Mouse (Mus musculus) intestine, embryonic 16.5 days (tissue): ENCODE data around the gene Tmem51. TPM values are rescaled to one million over a fixed set of nuclear protein-coding genes. Genes with fewer than 3 reads are reported as not detected.

ENCODE experiments used
- ATAC-seq: fragments of 200-750 bp; cut with Nextera tagmentation; 2 replicates; pipeline ENCODE4 v1.8.0; 2017; ENCODE audit warnings: moderate TSS enrichment, moderate library complexity
- H3K27ac ChIP-seq: fragments of 300-500 bp; sonication (generic); 2 replicates; pipeline ENCODE4 v1.5.1; 2014; ENCODE audit warnings: mild to moderate bottlenecking, low read length
- H3K27me3 ChIP-seq: fragments of 300-500 bp; sonication (generic); replicated peaks from 2 replicates; pipeline ENCODE4 v1.6.1; 2014; ENCODE audit warnings: low read length, control low read depth, mixed read lengths; ENCODE audit not compliant: control insufficient read depth, insufficient read depth
- H3K36me3 ChIP-seq: fragments of 300-500 bp; sonication (generic); 2 replicates; pipeline ENCODE4 v1.6.1; 2014; ENCODE audit warnings: low read length, control low read depth; ENCODE audit not compliant: control insufficient read depth, insufficient read depth
- H3K4me1 ChIP-seq: fragments of 300-500 bp; sonication (generic); 2 replicates; pipeline ENCODE4 v1.6.1; 2014; ENCODE audit warnings: low read length, control low read depth, mixed read lengths; ENCODE audit not compliant: control insufficient read depth, insufficient read depth
- H3K4me2 ChIP-seq: fragments of 300-500 bp; sonication (generic); 2 replicates; pipeline ENCODE4 v1.6.1; 2014; ENCODE audit warnings: low read depth, low read length, control low read depth
- H3K4me3 ChIP-seq: fragments of 300-500 bp; sonication (generic); 2 replicates; pipeline ENCODE4 v1.5.1; 2014; ENCODE audit warnings: mild to moderate bottlenecking, low read length
- H3K9ac ChIP-seq: fragments of 300-500 bp; sonication (generic); 2 replicates; pipeline ENCODE4 v1.6.1; 2014; ENCODE audit warnings: low read depth, low read length
- H3K9me3 ChIP-seq: fragments of 300-500 bp; sonication (generic); 2 replicates; pipeline ENCODE4 v1.6.1; 2016; ENCODE audit warnings: low read length, control low read depth; ENCODE audit not compliant: control insufficient read depth
- WGBS: fragments of 180-500 bp; shearing (Covaris S2); extraction: QIAGEN DNeasy Blood & Tissue Kit; methylation state at CpG from one replicate; pipeline ENCODE4 v1.1.7; 2014; 5-methylcytosine and 5-hydroxymethylcytosine counted together
- polyA plus RNA-seq: library from polyadenylated mRNA; unstranded; fragments of >200 nt; fragmentation: Nextera tagmentation; extraction: Ambion mirVana; gene quantifications from 2 replicates; pipeline ENCODE4 v1.2.1, GENCODE M21; 2015

Gene Tmem51
- polyA plus RNA-seq, 1 experiment from 2014 or later: 160 TPM

DNA sequence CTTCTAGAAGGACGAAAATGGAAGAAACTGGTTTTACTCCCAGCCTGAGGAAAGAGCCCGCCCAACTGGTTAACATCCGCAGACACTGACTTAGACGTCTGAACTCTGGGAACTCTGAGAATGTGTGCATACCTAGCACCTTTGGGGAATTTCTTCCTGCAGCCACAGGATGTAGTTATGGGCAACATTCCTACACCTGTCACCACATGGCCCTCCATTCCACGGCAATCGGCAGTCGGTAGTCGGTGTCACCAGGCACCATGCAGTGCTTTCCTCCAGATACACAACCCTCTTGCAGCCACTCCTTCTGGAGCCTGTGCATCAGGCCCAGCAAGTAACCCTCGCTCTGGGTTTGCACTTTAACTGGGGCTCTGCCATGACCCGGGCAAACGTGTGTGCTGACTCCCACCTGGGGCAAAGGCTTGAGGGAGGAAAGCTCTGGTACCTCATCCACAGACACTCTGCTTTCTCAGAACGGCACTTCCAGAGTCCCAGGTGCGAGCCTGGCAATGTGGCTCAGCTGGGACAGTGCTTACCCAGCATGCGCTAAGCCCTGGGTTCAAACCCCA is 38.4 kb downstream of the Tmem51 start:
- Histone ChIP-seq H3K36me3 (no peaks in the 10 kb centered on the region), H3K27ac (peak overlapping the region; percentile 14), H3K9me3 (no peaks in the 10 kb centered on the region), H3K4me3 (peak overlapping the region; percentile 38), H3K4me1 (peaks cover 52% of the 10 kb centered on the region), H3K9ac (peak overlapping the region; percentile 8), H3K4me2 (peak overlapping the region; percentile 22), H3K27me3 (no peaks in the 10 kb centered on the region)
- 74% methylated on average over 14 of the region's 14 CpGs for WGBS
- ATAC-seq: no peak

- Histone ChIP-seq H3K27ac (peak overlapping the region; percentile 14), H3K9ac (peak overlapping the region; percentile 8), H3K4me3 (peak overlapping the region; percentile 38), H3K36me3 (no peaks in the 10 kb centered on the region), H3K9me3 (no peaks in the 10 kb centered on the region), H3K4me1 (peaks cover 44% of the 10 kb centered on the region), H3K4me2 (peak overlapping the region; percentile 22), H3K27me3 (no peaks in the 10 kb centered on the region)
- 46% methylated on average over 12 of the region's 12 CpGs for WGBS
- ATAC-seq: peak; percentile 64
Observed at GRCm38 (mm10) chr4:142044452-142044851, 39.7 kb downstream of the Tmem51 start.

DNA sequence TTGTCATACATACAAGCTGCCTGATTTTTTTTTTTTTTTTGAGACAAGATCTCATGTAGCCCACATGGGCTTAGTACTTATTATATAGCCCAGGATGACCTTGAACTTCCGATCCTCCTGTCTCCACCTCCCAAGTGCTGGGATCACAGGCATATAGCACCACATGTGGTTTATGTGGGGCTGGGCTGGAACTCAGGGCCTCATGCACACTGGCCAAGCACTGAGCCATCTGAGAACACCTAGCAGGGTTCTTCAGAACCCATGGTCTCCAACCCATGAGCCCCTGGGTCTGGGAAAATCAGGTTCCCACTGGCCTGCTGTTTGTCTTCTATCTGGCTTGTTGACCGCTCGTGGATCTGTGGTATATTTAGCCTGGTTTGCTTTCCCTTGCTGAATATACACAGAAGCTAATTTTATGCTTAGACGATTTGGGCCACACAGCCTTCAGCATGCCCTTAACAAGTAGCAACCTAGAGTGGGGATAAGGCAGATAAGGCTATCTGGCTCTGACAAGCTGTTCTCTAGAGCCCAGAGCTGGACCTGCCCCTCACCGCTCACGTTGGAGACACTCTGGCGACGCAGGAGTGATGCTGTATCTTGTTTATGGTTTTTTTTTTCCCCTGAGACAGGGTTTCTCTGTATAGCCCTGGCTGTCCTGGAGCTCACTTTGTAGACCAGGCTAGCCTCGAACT is 44.3 kb downstream of the Tmem51 start:
- no peak for ATAC-seq
- Histone ChIP-seq H3K9ac (no peak overlapping the region), H3K27me3 (no peaks in the 10 kb centered on the region), H3K27ac (peak overlapping the region; percentile 9; the same call in 1 of the 2 replicates), H3K4me3 (no peak overlapping the region), H3K9me3 (no peaks in the 10 kb centered on the region), H3K4me2 (no peak overlapping the region), H3K4me1 (peaks cover 27% of the 10 kb centered on the region), H3K36me3 (0 out of 2 replicates have a peak, but pooled peaks cover 3% of the 10 kb centered on the region)
- WGBS: 81% methylated on average over 9 of the region's 9 CpGs

DNA sequence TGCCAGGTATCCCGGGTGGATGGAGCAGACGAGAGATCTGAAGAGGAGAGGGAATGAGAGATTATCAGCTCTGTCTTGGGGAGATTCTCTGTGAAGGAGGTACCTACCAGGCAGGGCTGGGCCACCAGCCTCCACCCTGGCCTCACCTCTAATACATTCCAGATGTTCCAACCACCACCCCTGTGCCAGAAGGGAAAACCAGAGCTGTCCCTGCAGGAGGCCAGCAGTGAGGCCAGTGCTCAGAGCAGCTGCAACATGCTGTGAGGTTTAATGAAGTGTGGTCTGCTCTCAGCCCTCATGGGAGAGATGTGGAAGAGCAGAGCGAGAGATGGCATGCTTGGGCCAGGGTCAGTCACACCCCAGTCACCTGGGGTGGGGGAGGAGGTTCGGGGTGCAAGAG is 46.2 kb downstream of the Tmem51 start:
- no peak overlapping the region for H3K4me3 ChIP-seq
- 0 out of 2 replicates have a peak, but pooled peaks cover 3% of the 10 kb centered on the region for H3K36me3 ChIP-seq
- H3K27me3 ChIP-seq: no peaks in the 10 kb centered on the region
- no peak for ATAC-seq
- peaks cover 9% of the 10 kb centered on the region for H3K4me1 ChIP-seq
- H3K27ac ChIP-seq: no peak overlapping the region
- H3K9me3 ChIP-seq: no peaks in the 10 kb centered on the region
- no peak overlapping the region for H3K9ac ChIP-seq
- no peak overlapping the region for H3K4me2 ChIP-seq
- 76% methylated on average over 4 of the region's 4 CpGs for WGBS

GRCm38 (mm10) chr4:142028533-142028932 is 55.6 kb downstream of the Tmem51 start:
- H3K36me3 ChIP-seq: peaks cover 8% of the 10 kb centered on the region; the same call in 1 of the 2 replicates
- H3K9ac ChIP-seq: no peak overlapping the region
- ATAC-seq: no peak
- 44% methylated on average over 13 of the region's 13 CpGs for WGBS
- H3K4me1 ChIP-seq: no peaks in the 10 kb centered on the region; the same call in 1 of the 2 replicates
- H3K9me3 ChIP-seq: no peaks in the 10 kb centered on the region
- H3K4me3 ChIP-seq: no peak overlapping the region
- H3K27ac ChIP-seq: no peak overlapping the region
- no peak overlapping the region for H3K4me2 ChIP-seq
- no peaks in the 10 kb centered on the region for H3K27me3 ChIP-seq

DNA sequence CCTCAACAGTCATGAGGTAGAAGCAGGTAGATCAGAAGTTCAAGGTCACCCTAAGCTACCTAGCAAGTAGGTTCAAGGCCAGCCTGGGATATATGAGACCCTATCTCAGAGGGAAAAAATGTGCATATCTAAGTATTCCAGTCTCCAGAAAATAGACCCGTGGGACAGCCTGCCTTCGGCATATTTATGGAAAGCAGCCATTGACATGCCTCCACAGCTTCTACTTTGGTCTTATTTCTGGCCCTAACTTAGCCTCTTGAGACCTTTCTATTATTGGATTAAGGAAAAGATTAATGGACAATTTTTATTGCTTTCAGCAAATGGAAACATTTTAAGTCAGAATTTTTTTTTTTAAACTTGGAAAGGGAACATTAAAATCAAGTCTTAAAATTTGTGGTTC is 57.1 kb downstream of the Tmem51 start:
- 79% methylated on average over 2 of the region's 2 CpGs for WGBS
- H3K9ac ChIP-seq: no peak overlapping the region
- no peaks in the 10 kb centered on the region for H3K9me3 ChIP-seq
- H3K4me3 ChIP-seq: no peak overlapping the region
- no peak overlapping the region for H3K4me2 ChIP-seq
- no peak overlapping the region for H3K27ac ChIP-seq
- H3K27me3 ChIP-seq: no peaks in the 10 kb centered on the region
- ATAC-seq: no peak
- H3K36me3 ChIP-seq: peaks cover 8% of the 10 kb centered on the region; the same call in 1 of the 2 replicates
- H3K4me1 ChIP-seq: peaks cover 2% of the 10 kb centered on the region; the same call in 1 of the 2 replicates

GRCm38 (mm10) chr4:142024536-142024935 is 59.6 kb downstream of the Tmem51 start:
- Histone ChIP-seq H3K4me2 (no peak overlapping the region), H3K9ac (no peak overlapping the region), H3K4me3 (no peak overlapping the region), H3K9me3 (no peaks in the 10 kb centered on the region), H3K36me3 (no peaks in the 10 kb centered on the region), H3K27me3 (no peaks in the 10 kb centered on the region), H3K4me1 (peaks cover 2% of the 10 kb centered on the region; the same call in 1 of the 2 replicates), H3K27ac (no peak overlapping the region)
- ATAC-seq: no peak
- WGBS: 86% methylated on average over 2 of the region's 2 CpGs

- H3K36me3 ChIP-seq: no peaks in the 10 kb centered on the region
- no peaks in the 10 kb centered on the region for H3K9me3 ChIP-seq
- no peak overlapping the region for H3K27ac ChIP-seq
- H3K4me3 ChIP-seq: no peak overlapping the region
- H3K4me1 ChIP-seq: 0 out of 2 replicates have a peak, but pooled peaks cover 2% of the 10 kb centered on the region
- H3K9ac ChIP-seq: no peak overlapping the region
- peak; percentile 32 for ATAC-seq
- no peak overlapping the region for H3K4me2 ChIP-seq
- H3K27me3 ChIP-seq: no peaks in the 10 kb centered on the region
- 59% methylated on average over 4 of the region's 4 CpGs for WGBS
Observed at GRCm38 (mm10) chr4:142023166-142023565, 60.9 kb downstream of the Tmem51 start.

DNA sequence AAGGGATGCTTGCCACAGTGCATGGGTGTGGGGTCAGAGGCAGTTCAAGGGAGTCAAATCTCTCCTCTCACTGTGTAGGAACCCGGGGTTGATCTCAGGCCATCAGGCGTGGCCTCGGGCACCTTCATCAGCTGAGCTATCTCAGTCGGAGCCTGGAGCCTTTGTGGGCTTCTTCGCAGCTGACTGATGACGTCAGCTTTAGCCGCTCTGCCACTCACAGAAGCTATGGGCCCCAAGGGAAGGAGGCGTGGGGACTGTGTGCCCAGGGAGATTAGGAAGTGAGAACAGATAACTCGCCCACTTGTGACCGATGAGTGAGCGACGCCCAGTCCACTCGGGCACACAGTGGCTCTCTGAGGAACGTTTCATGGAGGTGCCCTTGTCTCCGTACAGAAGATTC is 66.4 kb downstream of the Tmem51 start:
- Histone ChIP-seq H3K4me1 (peaks cover 14% of the 10 kb centered on the region), H3K27me3 (no peaks in the 10 kb centered on the region), H3K27ac (no peak overlapping the region), H3K36me3 (no peaks in the 10 kb centered on the region), H3K4me3 (no peak overlapping the region), H3K9ac (no peak overlapping the region), H3K4me2 (no peak overlapping the region), H3K9me3 (no peaks in the 10 kb centered on the region)
- ATAC-seq: peak; percentile 33
- 37% methylated on average over 15 of the region's 15 CpGs for WGBS
